Mouse (Mus musculus): ENCODE measurements around the gene Ppp1r11. TPM values are rescaled to one million over a fixed set of nuclear protein-coding genes. Genes with fewer than 3 reads are reported as not detected.

The Ppp1r11 gene
- 96.5 TPM for polyA plus RNA-seq (2014; fragmentation: Illumina TruSeq; extraction: RNeasy Lipid Tissue Mini Kit (QIAGEN cat#74804); ENCODE audit: low read depth, low replicate concordance)

DNA sequence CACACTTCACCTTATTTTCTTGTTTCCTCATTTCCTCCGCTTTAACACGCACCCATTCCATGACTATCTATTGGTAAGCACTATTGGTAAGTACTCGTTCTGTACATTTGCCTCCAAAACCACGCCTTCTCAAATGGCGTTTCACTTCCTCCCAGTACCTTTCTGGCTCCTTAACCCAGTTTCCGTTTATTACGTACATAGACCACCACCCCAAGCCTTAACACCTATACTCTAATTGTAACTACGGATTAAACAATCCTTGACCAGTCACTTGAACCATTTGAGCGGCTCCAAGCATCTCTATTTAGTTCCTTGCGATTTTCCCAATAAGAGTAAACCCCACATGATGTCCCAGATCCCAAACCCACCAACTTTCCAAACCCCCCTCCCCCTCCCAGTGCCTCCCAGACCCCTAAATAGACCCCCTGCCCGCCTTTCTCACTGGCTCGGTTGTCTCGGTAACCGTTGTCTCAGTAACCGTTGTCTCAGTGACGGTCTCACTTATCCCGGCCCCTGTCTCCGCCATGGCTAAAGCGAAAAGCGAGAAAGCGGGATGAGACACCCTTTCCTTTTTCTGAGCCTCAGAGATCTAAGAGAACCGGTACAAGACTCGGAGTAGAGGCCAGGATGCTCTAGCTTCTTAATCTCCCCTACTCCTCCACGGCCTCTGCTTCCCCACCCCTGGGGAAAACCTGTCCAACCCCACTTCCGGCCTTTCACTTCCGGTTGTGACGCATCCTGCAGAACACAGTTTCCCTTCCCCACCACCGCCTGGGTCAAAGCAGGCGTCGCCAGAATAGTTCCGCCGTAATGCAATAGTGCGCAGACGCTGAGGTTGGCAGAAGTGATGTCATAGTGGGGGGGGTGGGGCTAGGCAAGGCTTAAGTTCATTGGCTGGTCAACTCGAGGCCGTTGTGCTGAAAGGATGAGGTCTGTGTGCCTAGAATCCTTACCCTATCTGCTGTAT lies at the start of gene Ppp1r11:
Gene Ppp1r11, minus strand, starts transcription at position 761 of the 967 bp plus-strand sequence.

DNA sequence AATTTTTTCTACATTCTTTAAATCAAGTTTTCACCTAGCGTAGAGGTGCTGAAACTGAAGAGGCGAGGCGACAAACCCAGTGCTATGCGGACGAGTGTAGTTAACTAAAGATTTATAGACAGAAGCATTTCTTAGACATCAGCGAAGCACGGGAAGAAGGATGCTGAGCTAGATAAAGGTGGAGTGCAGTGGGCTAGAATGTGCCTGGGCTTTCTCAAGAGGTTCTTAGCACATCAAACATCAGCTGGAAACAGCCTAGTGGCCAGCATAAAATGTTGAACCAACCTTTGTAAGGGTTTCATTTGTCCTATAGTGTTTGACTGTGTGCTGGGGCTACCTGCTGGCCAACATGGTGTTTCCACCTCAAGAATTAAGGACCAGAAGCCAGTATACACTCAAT lies 49.3 kb upstream of the Ppp1r11 start, which contains the start of gene Zfp57:
Gene Zfp57, plus strand, starts transcription at position 301 of the 400 bp plus-strand sequence.

DNA sequence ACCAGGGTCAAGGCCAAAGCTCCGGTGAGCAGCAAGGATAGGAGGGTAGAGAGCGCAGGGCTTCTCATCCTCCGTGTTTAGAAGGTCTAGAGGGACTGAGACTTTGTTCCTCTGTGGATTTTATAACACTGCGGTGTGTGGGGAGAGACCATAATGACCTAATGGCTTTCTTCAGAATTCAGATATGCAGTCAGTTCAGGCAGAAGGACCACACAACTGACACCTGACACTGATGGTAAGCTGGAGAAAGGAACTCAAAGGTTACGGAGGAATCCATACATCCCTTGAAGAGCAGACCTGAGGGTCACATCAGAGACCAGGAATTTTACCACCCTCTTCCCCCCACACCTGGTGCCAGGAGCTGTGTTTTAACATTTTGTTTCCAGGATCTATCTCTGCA lies 37.9 kb upstream of the Ppp1r11 start, which contains the start of gene H2-M5:
Gene H2-M5, minus strand, starts transcription at position 101 of the 400 bp plus-strand sequence.

DNA sequence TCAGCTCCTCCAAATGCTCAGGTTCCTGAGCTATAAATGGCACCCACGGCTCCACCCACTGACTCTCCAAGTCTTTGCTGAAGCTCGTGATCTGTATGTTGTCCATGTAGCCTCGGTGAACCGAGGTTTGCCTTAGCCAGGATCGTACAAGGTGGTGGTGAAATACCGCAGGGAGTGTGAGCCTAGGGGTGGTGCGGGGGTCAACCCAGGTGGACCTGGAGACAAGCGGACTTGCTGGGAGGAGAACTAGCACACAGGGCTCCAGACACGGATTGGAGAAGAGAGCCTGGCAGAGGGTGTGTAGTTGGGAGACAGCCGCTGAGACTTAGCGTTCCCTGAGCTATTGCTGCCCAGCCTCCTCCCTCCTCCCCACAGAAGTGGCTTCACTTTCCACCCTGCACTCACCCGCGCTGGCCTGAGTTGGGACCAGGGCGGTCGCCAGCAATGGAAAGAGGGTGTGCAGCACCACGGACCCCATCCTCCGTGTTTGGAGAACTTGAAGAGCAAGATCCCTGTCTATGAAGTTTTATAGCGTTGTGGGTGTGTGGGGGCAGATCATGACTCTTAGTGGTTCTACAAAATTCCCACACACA lies 29.8 kb upstream of the Ppp1r11 start, which contains the start of gene 2410137M14Rik:
Gene 2410137M14Rik, minus strand, starts transcription at position 17 of the 593 bp plus-strand sequence.

DNA sequence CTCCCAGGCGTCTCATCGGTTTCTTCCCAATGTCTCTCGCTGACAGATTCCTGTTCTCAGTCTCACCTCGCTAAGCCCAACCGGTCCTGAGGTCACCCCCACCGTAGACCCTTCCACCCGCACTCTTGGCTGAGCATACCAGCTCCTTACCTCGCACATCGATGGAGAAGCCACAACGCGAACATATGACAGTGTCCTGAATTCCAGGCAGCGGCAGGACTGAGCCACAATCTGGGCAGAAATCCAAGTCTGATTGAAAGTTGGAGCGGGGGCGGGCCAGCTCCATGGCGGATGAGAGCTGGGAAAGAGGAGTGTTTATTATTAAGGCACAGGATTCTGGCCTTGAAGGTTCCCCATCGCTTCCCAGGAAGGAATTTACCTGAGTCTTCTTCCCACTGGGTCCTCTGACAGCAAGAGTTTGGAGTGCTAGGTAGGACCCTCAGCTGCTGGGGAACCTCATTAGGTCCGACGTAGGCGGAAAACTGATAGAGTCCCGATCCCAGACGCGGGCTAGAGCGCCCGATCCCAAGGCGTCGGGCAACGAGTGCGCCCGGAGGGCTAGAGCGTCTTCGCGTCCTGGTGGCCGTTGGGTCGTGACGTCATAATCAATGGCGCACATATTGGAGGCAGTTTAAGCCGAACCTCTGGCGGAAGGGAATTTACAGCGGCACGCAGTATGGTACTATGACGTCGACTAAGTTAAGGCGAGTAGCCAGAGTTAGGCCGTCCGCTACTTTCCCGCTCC lies 6.6 kb upstream of the Ppp1r11 start, which contains the start of the genes Znrd1 and Znrd1as:
Gene Znrd1, minus strand, starts transcription at position 561 of the 745 bp plus-strand sequence.
Gene Znrd1as, plus strand, starts transcription at position 594 of the 745 bp plus-strand sequence.

DNA sequence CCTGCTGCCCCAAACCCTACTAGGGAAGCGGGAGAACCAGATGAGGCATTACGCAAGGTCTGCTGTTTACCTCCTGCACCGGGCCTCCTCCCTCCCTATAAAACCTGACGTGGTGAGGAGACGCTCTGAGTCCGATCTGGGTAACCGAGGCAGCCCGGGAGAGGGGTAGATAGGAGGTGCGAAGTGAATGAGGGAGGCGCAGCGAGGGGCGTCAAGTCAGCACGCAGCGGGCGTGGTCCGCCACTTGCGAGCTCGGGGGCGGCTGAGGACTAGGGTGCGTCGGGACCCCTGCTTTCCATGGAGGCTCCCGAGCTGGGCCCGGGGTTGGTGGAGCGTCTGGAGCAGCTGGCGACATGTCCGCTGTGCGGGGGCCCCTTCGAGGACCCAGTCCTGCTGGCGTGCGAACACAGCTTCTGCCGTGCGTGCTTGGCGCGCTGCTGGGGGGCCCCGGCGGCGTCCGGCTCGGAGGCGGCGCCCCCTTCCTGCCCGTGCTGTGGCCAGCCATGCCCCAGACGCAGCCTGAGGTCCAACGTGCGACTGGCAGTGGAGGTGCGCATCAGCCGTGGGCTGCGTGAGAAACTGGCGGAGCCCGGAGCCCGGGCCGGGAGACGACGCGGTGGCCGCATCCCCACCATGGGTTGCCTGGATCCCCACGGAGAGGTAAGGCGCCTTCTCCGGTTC lies 8.6 kb downstream of the Ppp1r11 start, which contains the start of gene Rnf39:
Gene Rnf39, plus strand, starts transcription at position 128 of the 681 bp plus-strand sequence.

Other genes with a start within 250 kb of the Ppp1r11 start
- gene H2-M10.5, start 178.8 kb downstream of the Ppp1r11 start, polyA plus RNA-seq (2014; fragmentation: Illumina TruSeq; extraction: RNeasy Lipid Tissue Mini Kit (QIAGEN cat#74804); ENCODE audit: low read depth, low replicate concordance) = not detected
- not detected for gene H2-M10.6, start 139.6 kb downstream of the Ppp1r11 start, polyA plus RNA-seq (2014; fragmentation: Illumina TruSeq; extraction: RNeasy Lipid Tissue Mini Kit (QIAGEN cat#74804); ENCODE audit: low read depth, low replicate concordance)
- 19.2 TPM for gene Trim26, start 114.6 kb downstream of the Ppp1r11 start, polyA plus RNA-seq (2014; fragmentation: Illumina TruSeq; extraction: RNeasy Lipid Tissue Mini Kit (QIAGEN cat#74804); ENCODE audit: low read depth, low replicate concordance)
- not detected for gene Trim15, start 84.5 kb downstream of the Ppp1r11 start, polyA plus RNA-seq (2014; fragmentation: Illumina TruSeq; extraction: RNeasy Lipid Tissue Mini Kit (QIAGEN cat#74804); ENCODE audit: low read depth, low replicate concordance)
- 0.18 TPM for gene Trim10, start 82.2 kb downstream of the Ppp1r11 start, polyA plus RNA-seq (2014; fragmentation: Illumina TruSeq; extraction: RNeasy Lipid Tissue Mini Kit (QIAGEN cat#74804); ENCODE audit: low read depth, low replicate concordance)
- gene Trim40, start 61.6 kb downstream of the Ppp1r11 start, polyA plus RNA-seq (2014; fragmentation: Illumina TruSeq; extraction: RNeasy Lipid Tissue Mini Kit (QIAGEN cat#74804); ENCODE audit: low read depth, low replicate concordance) = 0.29 TPM
- not detected for gene Trim31, start 53.6 kb downstream of the Ppp1r11 start, polyA plus RNA-seq (2014; fragmentation: Illumina TruSeq; extraction: RNeasy Lipid Tissue Mini Kit (QIAGEN cat#74804); ENCODE audit: low read depth, low replicate concordance)
- gene Rnf39, start 8.8 kb downstream of the Ppp1r11 start, polyA plus RNA-seq (2014; fragmentation: Illumina TruSeq; extraction: RNeasy Lipid Tissue Mini Kit (QIAGEN cat#74804); ENCODE audit: low read depth, low replicate concordance) = 0.52 TPM
- 44.0 TPM for gene Znrd1, start 6.8 kb upstream of the Ppp1r11 start, polyA plus RNA-seq (2014; fragmentation: Illumina TruSeq; extraction: RNeasy Lipid Tissue Mini Kit (QIAGEN cat#74804); ENCODE audit: low read depth, low replicate concordance)
- 29.8 TPM for gene Znrd1as, start 6.9 kb upstream of the Ppp1r11 start, polyA plus RNA-seq (2014; fragmentation: Illumina TruSeq; extraction: RNeasy Lipid Tissue Mini Kit (QIAGEN cat#74804); ENCODE audit: low read depth, low replicate concordance)
- 1.2 TPM for gene 2410137M14Rik, start 29.5 kb upstream of the Ppp1r11 start, polyA plus RNA-seq (2014; fragmentation: Illumina TruSeq; extraction: RNeasy Lipid Tissue Mini Kit (QIAGEN cat#74804); ENCODE audit: low read depth, low replicate concordance)
- 0.55 TPM for gene H2-M5, start 37.8 kb upstream of the Ppp1r11 start, polyA plus RNA-seq (2014; fragmentation: Illumina TruSeq; extraction: RNeasy Lipid Tissue Mini Kit (QIAGEN cat#74804); ENCODE audit: low read depth, low replicate concordance)
- gene Zfp57, start 49.4 kb upstream of the Ppp1r11 start, polyA plus RNA-seq (2014; fragmentation: Illumina TruSeq; extraction: RNeasy Lipid Tissue Mini Kit (QIAGEN cat#74804); ENCODE audit: low read depth, low replicate concordance) = 3.7 TPM
- gene Mog, start 71.7 kb upstream of the Ppp1r11 start, polyA plus RNA-seq (2014; fragmentation: Illumina TruSeq; extraction: RNeasy Lipid Tissue Mini Kit (QIAGEN cat#74804); ENCODE audit: low read depth, low replicate concordance) = not detected
- gene Gabbr1, start 94.2 kb upstream of the Ppp1r11 start, polyA plus RNA-seq (2014; fragmentation: Illumina TruSeq; extraction: RNeasy Lipid Tissue Mini Kit (QIAGEN cat#74804); ENCODE audit: low read depth, low replicate concordance) = 13.1 TPM
- gene Olfr90, start 136.8 kb upstream of the Ppp1r11 start, polyA plus RNA-seq (2014; fragmentation: Illumina TruSeq; extraction: RNeasy Lipid Tissue Mini Kit (QIAGEN cat#74804); ENCODE audit: low read depth, low replicate concordance) = not detected
- gene Olfr91, start 146.5 kb upstream of the Ppp1r11 start, polyA plus RNA-seq (2014; fragmentation: Illumina TruSeq; extraction: RNeasy Lipid Tissue Mini Kit (QIAGEN cat#74804); ENCODE audit: low read depth, low replicate concordance) = not detected
- gene Olfr92, start 168.3 kb upstream of the Ppp1r11 start, polyA plus RNA-seq (2014; fragmentation: Illumina TruSeq; extraction: RNeasy Lipid Tissue Mini Kit (QIAGEN cat#74804); ENCODE audit: low read depth, low replicate concordance) = not detected
- gene Olfr93, start 209.8 kb upstream of the Ppp1r11 start, polyA plus RNA-seq (2014; fragmentation: Illumina TruSeq; extraction: RNeasy Lipid Tissue Mini Kit (QIAGEN cat#74804); ENCODE audit: low read depth, low replicate concordance) = not detected
- not detected for gene Ubd, start 242.2 kb upstream of the Ppp1r11 start, polyA plus RNA-seq (2014; fragmentation: Illumina TruSeq; extraction: RNeasy Lipid Tissue Mini Kit (QIAGEN cat#74804); ENCODE audit: low read depth, low replicate concordance)
- not detected for gene Olfr94, start 249.3 kb upstream of the Ppp1r11 start, polyA plus RNA-seq (2014; fragmentation: Illumina TruSeq; extraction: RNeasy Lipid Tissue Mini Kit (QIAGEN cat#74804); ENCODE audit: low read depth, low replicate concordance)

Data from heart, adult 10 weeks (tissue).